Mouse (Mus musculus): ENCODE results near the gene Hmcn2. TPM values are rescaled to one million over a fixed set of nuclear protein-coding genes. Genes with fewer than 3 reads are reported as not detected.

Hmcn2 gene
- polyA plus RNA-seq (2012; rRNA removed), result 54.9 and 69.9 TPM in 2 replicates

DNA sequence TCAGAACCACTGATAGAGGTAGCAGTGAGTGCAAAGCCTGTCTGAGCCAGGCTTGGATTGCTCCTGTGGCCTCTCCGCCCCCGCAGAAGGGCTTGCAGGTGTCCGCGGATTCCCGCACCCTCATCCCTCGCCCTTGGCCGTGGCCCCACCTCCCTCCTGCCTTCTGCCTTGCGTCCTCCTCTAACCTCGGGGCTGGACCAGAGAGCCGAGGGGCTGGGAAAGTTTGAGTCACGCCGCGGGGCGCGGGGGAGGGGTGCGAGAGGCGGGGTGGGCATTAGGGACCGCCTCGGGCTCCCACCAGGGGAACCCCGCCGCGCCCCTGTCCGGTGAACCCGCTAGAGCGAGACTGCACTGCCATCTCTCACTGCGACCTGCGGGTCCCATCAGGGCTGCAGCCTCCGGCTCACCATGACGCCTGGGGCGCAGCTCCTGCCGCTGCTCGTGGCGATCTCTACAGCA, at the start of gene Hmcn2:
Gene Hmcn2, plus strand, starts transcription at position 409 of the 459 bp plus-strand sequence.
- WGBS, result 4% methylated on average over 33 of the region's 33 CpGs

DNA sequence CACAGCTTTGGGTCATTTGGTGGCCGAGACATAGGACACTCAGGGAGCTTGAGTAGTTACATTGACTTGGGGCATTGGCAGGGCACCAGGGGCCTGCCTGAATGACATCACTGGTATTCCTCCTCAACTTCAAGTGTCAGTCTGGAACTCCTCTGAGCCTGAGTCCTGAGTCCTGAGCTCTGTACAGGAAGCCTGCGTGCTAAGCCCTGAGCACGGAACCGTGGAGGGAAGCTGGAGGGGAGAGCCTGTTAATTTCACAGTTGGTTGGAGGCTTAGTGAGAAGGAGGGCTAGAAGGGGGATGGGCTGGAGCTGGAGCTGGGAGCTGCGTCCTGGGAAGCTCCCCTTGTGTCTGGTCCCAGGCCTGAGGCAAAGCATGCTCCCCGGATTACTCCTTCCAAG, 46.8 kb upstream of the Hmcn2 start:
- DNase-seq (ENCODE audit: low read depth, low spot score), result no peak
- 71% methylated on average over 6 of the region's 6 CpGs for whole genome bisulfite sequencing

More for the DNA sequence above, at the start of gene Hmcn2:
- no peak for DNase-seq (ENCODE audit: low read depth, low spot score)

DNA sequence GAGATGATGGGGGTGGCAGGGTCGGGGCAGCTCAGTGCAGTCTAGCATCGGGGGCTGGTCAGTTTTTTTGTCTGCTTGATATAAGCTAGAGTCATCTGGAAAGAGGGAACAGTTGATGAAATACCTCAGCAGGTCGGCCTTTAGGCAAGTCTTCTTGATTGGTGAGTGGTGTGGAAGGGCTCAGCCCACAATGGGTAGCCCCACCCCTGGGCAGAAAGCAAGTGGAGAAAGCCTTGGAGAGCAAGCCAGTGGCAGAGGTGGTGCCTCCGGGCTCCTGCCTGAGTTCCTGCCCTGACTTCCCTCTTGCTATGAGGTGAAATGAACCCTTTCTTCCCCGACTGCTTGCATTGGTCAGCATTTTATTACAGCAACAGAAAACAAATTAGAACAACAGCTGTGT, 45.6 kb upstream of the Hmcn2 start:
- WGBS, result 39% methylated on average over 5 of the region's 5 CpGs

DNA sequence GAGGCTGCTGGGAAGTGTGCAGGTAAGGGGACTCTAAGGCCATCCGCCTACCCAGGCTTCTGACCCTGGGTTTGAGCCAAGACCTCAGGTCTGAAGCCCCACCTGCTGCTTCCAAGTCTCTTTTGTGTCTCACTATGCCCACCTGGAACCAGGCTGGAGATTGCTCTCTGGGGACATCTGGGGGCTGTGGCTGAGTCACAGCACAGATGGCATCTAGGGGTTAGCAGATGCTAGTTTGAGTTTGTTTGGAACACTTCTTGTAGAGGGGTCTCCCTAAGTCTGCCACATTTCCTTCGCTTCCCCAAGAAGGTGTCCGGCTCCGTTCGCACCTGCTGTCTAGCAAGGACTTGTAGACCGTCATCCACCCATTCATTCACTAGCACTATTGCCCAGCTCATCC, 45.0 kb upstream of the Hmcn2 start:
- DNase-seq (ENCODE audit: low read depth, low spot score), result no peak
- WGBS, result 95% methylated on average over 6 of the region's 6 CpGs

More for the DNA sequence above, 45.6 kb upstream of the Hmcn2 start:
- DNase-seq (ENCODE audit: low read depth, low spot score), result no peak

DNA sequence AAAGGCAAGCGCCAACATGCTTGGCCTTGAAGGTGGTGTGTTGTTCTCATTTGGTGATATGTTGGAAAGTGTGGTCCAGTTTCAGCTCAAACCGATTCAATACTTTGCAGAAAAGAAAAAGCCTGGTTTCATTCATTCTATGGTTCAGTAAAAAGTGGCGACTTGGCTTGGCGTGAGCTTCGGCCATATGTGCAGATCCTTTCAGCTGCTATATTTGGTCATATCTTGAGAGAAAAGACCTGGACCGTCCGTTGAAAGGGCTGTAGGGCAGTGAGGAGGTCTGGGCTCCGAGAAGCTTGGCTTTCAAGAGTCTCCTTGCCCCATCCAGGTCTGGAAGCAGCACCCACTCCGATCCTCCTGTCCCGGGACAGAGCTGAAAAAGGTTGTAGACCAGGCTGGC, 44.4 kb upstream of the Hmcn2 start:
- 93% methylated on average over 10 of the region's 10 CpGs for WGBS
- DNase-seq (ENCODE audit: low read depth, low spot score), result no peak

DNA sequence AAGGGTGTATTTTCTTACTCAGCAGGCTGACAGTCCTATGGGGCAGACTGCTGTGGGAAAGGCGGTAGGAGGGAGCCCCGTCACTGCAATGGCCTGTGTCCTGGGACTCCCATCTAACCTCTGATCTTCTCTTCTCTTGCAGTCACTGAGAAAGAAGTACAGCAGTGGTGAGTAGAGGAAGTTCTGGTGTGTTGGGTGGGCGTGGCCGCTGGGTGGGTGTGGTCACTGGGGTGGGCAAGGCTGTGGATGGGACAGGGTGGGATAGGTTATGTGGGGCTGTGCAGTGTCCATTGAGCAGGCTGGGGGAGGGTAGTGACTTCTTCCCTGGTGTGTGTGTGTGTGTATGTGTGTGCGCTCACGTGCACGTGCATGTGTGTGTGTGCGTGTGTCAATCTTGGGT, 43.7 kb upstream of the Hmcn2 start:
- DNase-seq (ENCODE audit: low read depth, low spot score), result no peak
- 84% methylated on average over 8 of the region's 8 CpGs for WGBS

DNA sequence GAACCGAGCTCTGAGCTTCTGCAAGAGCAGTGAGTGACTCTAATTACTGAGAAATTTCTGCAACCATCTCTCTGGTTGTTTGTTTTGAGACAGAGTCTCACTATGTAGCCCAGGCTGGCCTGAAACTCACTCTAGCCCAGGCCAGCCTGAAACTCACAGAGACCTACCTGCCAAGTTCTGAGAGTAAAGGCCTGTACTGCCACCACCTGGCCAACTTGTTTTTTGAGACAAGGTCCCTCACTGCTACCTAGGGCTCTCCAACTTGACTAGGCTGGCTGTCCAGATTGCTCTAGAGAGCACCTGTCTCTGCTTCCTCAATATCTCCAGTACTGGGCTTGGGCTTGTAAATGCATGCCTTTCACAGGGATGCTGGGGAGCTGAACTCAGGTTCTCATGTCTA, 43.1 kb upstream of the Hmcn2 start:
- DNase-seq (ENCODE audit: low read depth, low spot score), result no peak
- 83% methylated on average over 1 of the region's 1 CpGs for WGBS

DNA sequence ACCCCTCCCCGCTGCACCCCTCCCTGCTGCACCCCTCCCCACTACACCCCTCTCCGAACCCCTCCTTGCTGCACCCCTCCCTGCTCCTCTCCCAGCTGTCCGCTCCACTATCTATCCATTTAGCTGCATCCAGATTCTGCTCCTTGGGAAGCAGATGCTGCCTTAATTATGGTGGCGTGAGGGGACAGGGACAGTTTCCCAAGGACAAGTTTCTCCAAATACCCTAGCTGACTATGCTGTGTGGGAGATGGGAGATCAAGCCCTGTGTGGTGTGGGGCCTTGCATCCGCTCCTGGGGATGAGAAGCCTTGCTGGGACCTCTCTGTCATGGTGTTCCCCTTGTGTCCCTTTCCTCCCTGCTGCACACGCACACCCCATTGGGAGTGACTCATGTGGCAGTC, 39.2 kb upstream of the Hmcn2 start:
- WGBS, result 90% methylated on average over 6 of the region's 6 CpGs

DNA sequence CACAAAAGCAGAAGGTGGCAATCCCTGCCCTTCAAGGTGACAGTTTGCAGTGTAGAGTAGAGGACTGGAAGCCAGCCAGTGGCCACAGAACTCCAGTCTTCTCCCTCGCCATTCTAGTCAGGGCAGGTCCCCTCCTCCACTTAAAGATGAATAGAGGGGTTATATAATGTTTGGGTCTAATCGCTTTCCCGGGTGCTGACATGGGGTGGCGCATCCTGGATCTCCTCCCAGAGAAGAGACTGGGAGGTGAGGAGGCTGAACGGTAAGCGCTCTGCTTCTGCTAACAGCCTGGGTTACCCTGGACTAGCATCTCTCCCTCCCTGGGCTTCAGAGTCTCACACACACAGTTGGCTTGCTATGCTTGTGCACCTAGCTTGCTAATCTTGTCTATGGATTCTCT, 36.4 kb upstream of the Hmcn2 start:
- WGBS, result 60% methylated on average over 6 of the region's 6 CpGs
- DNase-seq (ENCODE audit: low read depth, low spot score), result no peak

More for the DNA sequence above, 39.2 kb upstream of the Hmcn2 start:
- DNase-seq (ENCODE audit: low read depth, low spot score), result no peak

DNA sequence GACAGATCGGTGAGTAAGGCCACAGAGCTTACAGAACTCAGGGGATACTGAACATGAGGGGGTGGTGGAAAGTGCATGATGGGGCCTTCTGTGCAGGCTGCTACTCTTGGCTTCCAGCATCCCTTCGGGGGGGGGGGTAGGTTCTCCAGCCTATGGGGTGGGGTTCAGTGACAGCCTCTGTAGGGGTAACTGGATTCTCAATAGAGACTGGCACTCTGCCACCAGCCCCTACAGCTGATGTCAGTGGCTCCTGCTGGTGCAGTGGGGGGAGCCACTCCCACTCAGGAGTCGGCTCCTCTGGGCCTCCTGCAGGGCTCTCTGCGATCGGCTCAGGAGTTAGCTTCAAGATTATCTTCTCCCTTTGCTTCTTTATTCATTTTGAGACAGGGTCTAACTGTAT, 35.7 kb upstream of the Hmcn2 start:
- no peak for DNase-seq (ENCODE audit: low read depth, low spot score)
- WGBS, result 83% methylated on average over 5 of the region's 5 CpGs

DNA sequence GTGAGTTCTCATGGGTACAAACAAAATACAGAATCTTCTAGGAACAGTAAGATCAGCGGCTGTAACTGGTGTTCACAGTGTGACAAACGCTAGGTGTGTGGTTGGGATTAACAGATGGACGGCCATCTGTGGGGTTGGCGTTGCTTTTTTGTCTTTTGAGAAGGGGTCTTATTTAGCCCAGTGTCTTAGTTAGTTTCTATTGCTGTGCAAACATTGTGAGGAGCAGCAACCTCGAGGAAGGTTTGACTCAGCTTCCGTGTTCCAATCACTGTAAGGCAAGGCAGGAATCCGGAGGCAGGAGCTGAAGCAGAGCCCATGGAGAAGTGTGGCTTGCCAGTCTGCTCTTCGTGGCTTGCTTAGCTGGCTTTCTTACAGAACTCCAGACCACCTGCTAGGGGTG, 33.1 kb upstream of the Hmcn2 start:
- WGBS, result 75% methylated on average over 8 of the region's 8 CpGs
- DNase-seq (ENCODE audit: low read depth, low spot score), result no peak

DNA sequence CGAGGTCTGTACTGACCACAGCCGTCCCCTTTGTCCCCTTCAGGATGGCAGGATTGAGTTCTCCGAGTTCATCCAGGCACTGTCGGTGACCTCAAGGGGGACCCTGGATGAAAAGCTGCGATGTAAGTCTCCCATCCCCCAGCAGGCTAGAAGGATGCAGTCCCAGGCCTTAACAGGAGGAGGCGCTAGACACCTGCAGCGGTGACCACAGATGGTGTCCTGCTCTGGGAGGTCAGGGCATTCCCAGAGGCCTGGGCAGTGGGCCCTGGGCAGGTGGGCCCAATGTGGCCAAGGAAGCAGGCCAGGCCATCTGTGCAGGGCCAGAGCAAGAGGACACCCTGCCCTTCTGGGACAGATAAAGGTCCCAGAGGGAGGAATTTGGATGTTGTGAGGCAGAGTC, 31.9 kb upstream of the Hmcn2 start:
- WGBS, result 66% methylated on average over 7 of the region's 7 CpGs
- DNase-seq (ENCODE audit: low read depth, low spot score), result no peak

DNA sequence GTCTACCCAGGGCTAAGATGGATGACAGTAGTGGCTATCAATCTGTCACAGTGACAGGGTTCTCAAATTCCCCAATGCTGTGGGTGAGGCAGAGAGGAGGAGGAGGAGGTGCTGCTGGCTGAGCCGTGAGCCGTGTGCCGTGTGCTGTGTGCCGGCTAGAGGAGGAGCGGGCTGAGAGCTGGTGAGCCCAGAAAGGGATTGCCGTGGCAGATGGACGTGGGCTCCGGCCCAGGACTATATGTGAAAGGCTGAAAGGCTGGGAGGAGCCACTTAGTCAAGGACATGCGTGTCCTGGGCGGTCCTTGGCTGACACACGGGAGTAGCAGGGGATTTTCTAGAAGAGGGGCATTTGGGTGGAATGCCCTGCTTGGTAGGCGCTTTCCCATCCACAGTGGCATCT, 31.3 kb upstream of the Hmcn2 start:
- 93% methylated on average over 12 of the region's 12 CpGs for WGBS
- no peak for DNase-seq (ENCODE audit: low read depth, low spot score)

DNA sequence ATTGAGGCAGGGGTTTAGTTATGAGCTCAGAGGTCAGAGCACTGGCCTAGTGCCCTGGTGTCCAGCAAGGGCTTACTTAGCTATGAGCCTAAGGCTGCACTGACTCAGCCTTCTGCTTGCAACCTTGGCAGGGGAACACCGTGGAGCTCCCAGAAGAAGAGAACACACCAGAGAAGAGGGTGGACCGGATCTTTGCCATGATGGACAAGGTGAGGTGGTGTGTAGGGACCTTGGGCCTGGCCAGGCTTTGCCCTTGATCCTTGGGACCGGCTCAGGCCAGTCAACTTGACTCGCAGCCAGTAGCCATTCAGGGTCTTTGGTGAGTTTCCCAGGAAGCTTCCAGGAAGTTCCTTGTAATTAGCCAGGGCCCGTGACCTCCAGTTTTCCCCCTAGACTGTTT, 29.7 kb upstream of the Hmcn2 start:
- WGBS, result 86% methylated on average over 5 of the region's 5 CpGs
- no peak for DNase-seq (ENCODE audit: low read depth, low spot score)

DNA sequence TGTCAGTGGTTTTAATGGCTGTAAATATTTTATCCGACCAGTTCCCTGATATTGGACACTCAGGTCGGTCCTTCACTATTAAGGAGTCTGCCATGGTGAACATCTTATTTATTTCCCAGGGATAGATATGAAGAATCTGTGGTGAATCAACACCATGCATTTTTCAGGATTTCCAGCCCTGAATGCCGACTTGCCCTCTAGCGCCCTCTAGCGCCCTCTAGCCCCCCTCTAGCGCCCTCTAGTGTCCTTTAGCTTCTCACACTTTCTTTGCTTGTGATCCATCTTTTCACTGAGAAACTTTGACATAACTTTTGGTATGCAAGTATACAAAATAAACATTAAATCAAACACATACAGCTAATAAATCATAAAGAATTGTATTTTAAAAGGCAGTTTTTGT, 22.8 kb upstream of the Hmcn2 start:
- 13% methylated on average over 6 of the region's 6 CpGs for WGBS
- DNase-seq (ENCODE audit: low read depth, low spot score), result no peak

DNA sequence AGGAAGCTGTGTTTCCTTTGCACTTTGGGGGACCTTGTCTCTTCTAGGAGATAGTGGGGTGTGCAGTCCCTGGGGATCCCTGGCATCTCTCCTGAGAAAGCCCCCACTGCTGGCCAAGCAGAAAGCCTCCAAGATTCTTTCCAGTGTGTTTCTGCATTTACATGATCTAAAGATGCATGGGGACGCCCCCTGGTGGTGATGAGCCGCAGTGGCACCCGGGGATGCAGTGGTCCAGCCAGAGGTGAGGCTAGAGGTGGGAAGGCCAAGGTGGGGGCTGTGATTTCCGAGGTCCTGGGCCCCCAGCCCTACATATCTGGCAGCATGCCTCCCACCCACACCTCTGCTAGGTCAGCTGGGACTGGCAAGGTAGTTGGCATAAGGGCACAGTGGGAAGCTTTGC, 19.2 kb upstream of the Hmcn2 start:
- DNase-seq (ENCODE audit: low read depth, low spot score), result no peak
- WGBS, result 0% methylated on average over 4 of the region's 4 CpGs

DNA sequence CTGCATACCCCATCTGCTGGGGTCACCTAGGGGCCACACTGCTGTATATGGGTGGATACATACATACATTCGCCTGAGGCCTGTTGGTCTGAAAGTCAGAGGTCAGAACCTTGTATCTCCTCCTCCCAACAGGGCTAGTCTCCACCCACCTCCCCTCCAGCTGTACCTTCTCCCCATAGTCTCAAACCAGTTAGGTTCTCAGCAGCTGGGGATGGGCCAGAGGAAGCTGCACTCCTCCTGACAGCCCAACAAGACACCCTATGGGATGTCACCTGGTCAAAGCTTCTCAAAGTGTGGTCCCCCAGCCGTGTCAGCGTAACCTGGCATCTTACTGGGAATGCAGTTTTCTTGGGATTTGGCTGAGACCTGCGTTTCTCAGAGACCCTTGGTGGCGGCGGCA, 17.8 kb upstream of the Hmcn2 start:
- 83% methylated on average over 6 of the region's 6 CpGs for WGBS
- no peak for DNase-seq (ENCODE audit: low read depth, low spot score)

DNA sequence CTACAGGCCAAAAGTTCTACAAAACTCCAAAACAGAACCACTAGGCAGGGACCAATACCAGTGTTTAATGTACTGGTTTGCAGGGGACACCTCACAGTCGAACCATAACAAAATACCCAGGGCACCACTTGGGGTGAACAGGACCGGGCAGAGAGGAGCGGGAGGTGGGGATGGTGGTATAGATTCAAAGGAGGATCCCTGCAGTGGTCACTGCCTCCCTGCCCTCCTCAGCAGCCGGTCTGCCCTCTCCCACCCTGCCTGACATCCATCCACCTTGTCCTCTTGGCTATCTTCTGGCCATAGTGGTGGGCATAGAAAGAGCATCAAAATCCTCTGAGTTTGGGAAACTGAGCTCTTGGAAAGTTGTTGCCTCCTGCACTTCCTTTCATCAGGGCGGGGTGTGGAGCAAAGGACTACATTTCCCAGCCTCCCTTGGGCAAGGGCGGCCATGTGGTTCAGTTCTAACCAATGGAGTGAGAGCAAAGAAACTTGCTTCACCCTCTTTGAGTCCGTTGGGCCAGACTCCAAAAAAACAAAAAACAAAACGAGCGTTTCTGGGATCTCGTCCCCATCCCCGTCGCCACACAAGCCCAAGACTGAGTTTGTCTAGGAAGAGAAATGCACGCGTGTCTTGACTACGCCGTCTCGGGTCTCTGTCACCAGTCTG, 16.5 kb upstream of the Hmcn2 start:
- peak; percentile 47 for DNase-seq (ENCODE audit: low read depth, low spot score)
- 7% methylated on average over 17 of the region's 17 CpGs for WGBS

DNA sequence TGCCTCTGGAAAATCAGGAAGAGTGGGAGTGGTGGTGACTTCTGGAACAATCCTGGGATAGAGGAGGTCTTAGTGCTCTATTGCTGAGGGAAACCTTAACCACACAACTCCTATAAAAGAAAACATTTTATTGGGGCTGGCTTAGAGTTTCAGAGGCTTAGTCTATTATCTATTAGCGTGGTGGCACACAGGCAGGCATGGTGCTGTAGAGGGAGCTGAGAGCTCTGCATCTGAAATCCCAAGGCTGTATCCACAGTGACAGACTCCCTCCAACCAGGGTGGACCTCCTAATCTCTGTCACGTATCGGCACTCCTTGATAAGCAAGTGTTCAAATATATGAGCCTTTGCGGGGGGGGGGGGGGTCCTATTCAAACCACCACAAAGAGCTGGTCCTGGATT, 15.4 kb upstream of the Hmcn2 start:
- no peak for DNase-seq (ENCODE audit: low read depth, low spot score)
- 53% methylated on average over 4 of the region's 4 CpGs for WGBS

DNA sequence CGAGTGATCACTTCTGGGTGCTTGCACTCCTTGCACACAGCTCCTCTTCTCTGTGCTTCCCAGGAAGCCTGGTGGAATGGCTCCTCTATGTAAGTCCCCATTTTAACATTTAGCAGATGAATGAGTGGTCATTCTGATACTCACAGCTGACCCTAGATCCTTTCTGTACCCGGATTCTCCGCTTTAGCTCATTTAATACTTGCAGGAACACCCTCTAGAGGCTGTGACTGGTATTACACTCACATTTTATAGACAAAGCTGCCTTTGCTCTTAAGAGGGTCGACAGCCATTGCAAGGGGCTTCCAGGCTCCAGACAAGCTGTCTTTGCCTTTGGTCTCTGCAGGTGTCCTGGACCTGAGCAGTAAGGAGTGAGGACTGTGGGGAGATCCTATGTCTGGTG, 14.9 kb upstream of the Hmcn2 start:
- DNase-seq (ENCODE audit: low read depth, low spot score), result no peak
- WGBS, result 28% methylated on average over 4 of the region's 4 CpGs

DNA sequence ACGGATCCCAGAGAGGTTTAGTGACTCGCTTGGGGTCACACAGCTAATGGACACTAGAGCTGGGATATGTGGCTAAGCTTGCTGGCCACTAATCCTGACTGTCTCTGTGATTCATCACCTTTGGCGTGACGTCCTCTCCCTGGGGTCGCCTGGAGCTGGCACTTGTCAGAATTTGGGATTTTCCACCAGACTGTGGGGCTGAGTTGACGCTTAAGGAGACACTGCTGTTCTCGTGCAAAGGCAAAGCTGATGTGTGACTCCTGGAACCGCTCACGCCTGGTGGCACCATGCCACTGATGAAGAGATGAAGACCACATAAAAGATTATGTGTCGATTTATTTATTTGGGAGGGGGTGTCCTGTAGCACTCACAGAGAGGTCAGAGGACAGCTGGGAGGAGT, 14.2 kb upstream of the Hmcn2 start:
- DNase-seq (ENCODE audit: low read depth, low spot score), result no peak
- WGBS, result 71% methylated on average over 10 of the region's 10 CpGs

DNA sequence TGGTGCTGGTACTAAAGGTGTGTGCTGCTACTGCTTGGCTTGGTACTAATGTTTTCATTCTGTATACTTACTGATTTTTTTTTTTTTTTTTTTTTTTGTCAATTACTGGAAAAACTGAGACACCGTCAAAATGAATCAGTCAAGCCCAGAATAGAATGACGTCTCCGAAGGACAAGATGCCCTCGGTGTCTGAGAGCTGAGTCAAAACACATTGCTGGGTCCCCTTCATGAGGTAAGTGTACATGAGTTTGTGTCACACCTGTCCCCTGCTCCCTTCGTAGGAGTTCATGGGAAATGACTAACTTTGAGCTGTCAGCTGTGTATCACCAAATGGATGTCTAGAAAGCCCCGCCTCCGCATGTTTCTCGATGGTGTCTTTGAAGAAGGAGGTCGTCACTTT, 11.0 kb upstream of the Hmcn2 start:
- 78% methylated on average over 9 of the region's 9 CpGs for WGBS
- no peak for DNase-seq (ENCODE audit: low read depth, low spot score)
